Mouse (Mus musculus) kidney, embryonic 15.5 days (tissue): ENCODE measurements around the gene Pbp2. TPM values are rescaled to one million over a fixed set of nuclear protein-coding genes. Genes with fewer than 3 reads are reported as not detected.
A peak's percentile ranks its signal among the peaks of the same experiment; 100 is the strongest.

ENCODE experiments used
- ATAC-seq: fragments of 200-750 bp; cut with Nextera tagmentation; replicated peaks from 2 replicates; pipeline ENCODE4 v1.8.0; 2017; ENCODE audit warnings: moderate TSS enrichment; ENCODE audit not compliant: low FRiP score
- H3K27ac ChIP-seq: fragments of 300-500 bp; sonication (generic); 2 replicates; pipeline ENCODE4 v1.5.1; 2015; ENCODE audit warnings: mild to moderate bottlenecking, inconsistent platforms
- H3K27me3 ChIP-seq: fragments of 300-500 bp; sonication (generic); 2 replicates; pipeline ENCODE4 v1.6.1; 2015; ENCODE audit warnings: inconsistent platforms
- H3K36me3 ChIP-seq: fragments of 300-500 bp; sonication (generic); 2 replicates; pipeline ENCODE4 v1.6.1; 2015; ENCODE audit warnings: inconsistent platforms
- H3K4me1 ChIP-seq: fragments of 300-500 bp; sonication (generic); 2 replicates; pipeline ENCODE4 v1.6.1; 2015; ENCODE audit warnings: inconsistent platforms
- H3K4me2 ChIP-seq: fragments of 300-500 bp; sonication (generic); 2 replicates; pipeline ENCODE4 v1.6.1; 2015; ENCODE audit warnings: moderate library complexity, mild to moderate bottlenecking, inconsistent platforms
- H3K4me3 ChIP-seq: fragments of 300-500 bp; sonication (generic); replicated peaks from 2 replicates; pipeline ENCODE4 v1.5.1; 2015; ENCODE audit warnings: mild to moderate bottlenecking, inconsistent platforms
- H3K9ac ChIP-seq: fragments of 300-500 bp; sonication (generic); 2 replicates; pipeline ENCODE4 v1.6.1; 2015; ENCODE audit warnings: mild to moderate bottlenecking, inconsistent platforms
- H3K9me3 ChIP-seq: fragments of 300-500 bp; sonication (generic); replicated peaks from 2 replicates; pipeline ENCODE4 v1.6.1; 2016; ENCODE audit warnings: inconsistent platforms
- WGBS: fragments of 180-500 bp; shearing (Covaris S2); methylation state at CpG from one replicate; pipeline ENCODE4 v1.1.7; 2015; ENCODE audit warnings: mixed read lengths; 5-methylcytosine and 5-hydroxymethylcytosine counted together
- polyA plus RNA-seq: library from polyadenylated mRNA; unstranded; fragments of >200 nt; fragmentation: Nextera tagmentation; extraction: Ambion mirVana; gene quantifications from 2 replicates; pipeline ENCODE4 v1.2.1, GENCODE M21; 2015

The Pbp2 gene
- polyA plus RNA-seq, 1 experiment from 2014 or later: 0.16 TPM

GRCm38 (mm10) chr6:135296267-135296666 is 13.9 kb downstream of the Pbp2 start:
- Histone ChIP-seq H3K4me1 (peaks cover 12% of the 10 kb centered on the region), H3K9me3 (no peaks in the 10 kb centered on the region), H3K4me3 (no peak overlapping the region), H3K27me3 (no peaks in the 10 kb centered on the region), H3K36me3 (no peaks in the 10 kb centered on the region), H3K9ac (no peak overlapping the region), H3K4me2 (no peak overlapping the region), H3K27ac (no peak overlapping the region)
- WGBS: 62% methylated on average over 17 of the region's 17 CpGs
- 0 out of 2 replicates have a peak, but pooled peaks have one; percentile 29 for ATAC-seq

- Histone ChIP-seq H3K4me1 (peaks cover 12% of the 10 kb centered on the region), H3K36me3 (no peaks in the 10 kb centered on the region), H3K4me3 (no peak overlapping the region), H3K9ac (no peak overlapping the region), H3K4me2 (no peak overlapping the region), H3K9me3 (no peaks in the 10 kb centered on the region), H3K27me3 (no peaks in the 10 kb centered on the region), H3K27ac (0 out of 2 replicates have a peak overlapping the region, but pooled peaks have one; percentile 37)
- 73% methylated on average over 11 of the region's 11 CpGs for WGBS
- ATAC-seq: no peak
Measured at GRCm38 (mm10) chr6:135295082-135295861, 14.9 kb downstream of the Pbp2 start.

- H3K4me2 ChIP-seq: no peak overlapping the region
- no peak for ATAC-seq
- no peak overlapping the region for H3K9ac ChIP-seq
- 82% methylated on average over 6 of the region's 6 CpGs for WGBS
- H3K27me3 ChIP-seq: no peaks in the 10 kb centered on the region
- no peak overlapping the region for H3K27ac ChIP-seq
- H3K4me1 ChIP-seq: peaks cover 12% of the 10 kb centered on the region
- no peak overlapping the region for H3K4me3 ChIP-seq
- no peaks in the 10 kb centered on the region for H3K9me3 ChIP-seq
- no peaks in the 10 kb centered on the region for H3K36me3 ChIP-seq
Measured at GRCm38 (mm10) chr6:135294150-135294549, 16.1 kb downstream of the Pbp2 start.

GRCm38 (mm10) chr6:135292391-135292790 is 17.8 kb downstream of the Pbp2 start:
- H3K9me3 ChIP-seq: no peaks in the 10 kb centered on the region
- WGBS: 59% methylated on average over 4 of the region's 4 CpGs
- no peak for ATAC-seq
- H3K36me3 ChIP-seq: no peaks in the 10 kb centered on the region
- no peak overlapping the region for H3K4me3 ChIP-seq
- H3K4me1 ChIP-seq: peaks cover 12% of the 10 kb centered on the region
- H3K27ac ChIP-seq: no peak overlapping the region
- no peak overlapping the region for H3K4me2 ChIP-seq
- H3K27me3 ChIP-seq: no peaks in the 10 kb centered on the region
- H3K9ac ChIP-seq: no peak overlapping the region

GRCm38 (mm10) chr6:135279856-135280255 is 30.3 kb downstream of the Pbp2 start:
- 0 out of 2 replicates have a peak, but pooled peaks have one; percentile 25 for ATAC-seq
- no peak overlapping the region for H3K27ac ChIP-seq
- no peak overlapping the region for H3K9ac ChIP-seq
- H3K4me2 ChIP-seq: no peak overlapping the region
- H3K9me3 ChIP-seq: no peaks in the 10 kb centered on the region
- peaks cover 15% of the 10 kb centered on the region for H3K4me1 ChIP-seq
- H3K36me3 ChIP-seq: no peaks in the 10 kb centered on the region
- H3K4me3 ChIP-seq: no peak overlapping the region
- no peaks in the 10 kb centered on the region for H3K27me3 ChIP-seq
- WGBS: 7% methylated on average over 10 of the region's 10 CpGs

- Histone ChIP-seq H3K27ac (no peak overlapping the region), H3K9ac (no peak overlapping the region), H3K27me3 (no peaks in the 10 kb centered on the region), H3K36me3 (no peaks in the 10 kb centered on the region), H3K4me3 (no peak overlapping the region), H3K9me3 (no peaks in the 10 kb centered on the region), H3K4me2 (no peak overlapping the region), H3K4me1 (peaks cover 15% of the 10 kb centered on the region)
- no peak for ATAC-seq
- WGBS: 38% methylated on average over 5 of the region's 5 CpGs
Measured at GRCm38 (mm10) chr6:135279286-135279685, 30.9 kb downstream of the Pbp2 start.

GRCm38 (mm10) chr6:135278302-135278701 is 31.9 kb downstream of the Pbp2 start:
- H3K27me3 ChIP-seq: no peaks in the 10 kb centered on the region
- ATAC-seq: no peak
- no peak overlapping the region for H3K4me2 ChIP-seq
- H3K9me3 ChIP-seq: no peaks in the 10 kb centered on the region
- no peak overlapping the region for H3K4me3 ChIP-seq
- H3K36me3 ChIP-seq: no peaks in the 10 kb centered on the region
- H3K4me1 ChIP-seq: peaks cover 15% of the 10 kb centered on the region
- 84% methylated on average over 6 of the region's 6 CpGs for WGBS
- no peak overlapping the region for H3K9ac ChIP-seq
- no peak overlapping the region for H3K27ac ChIP-seq

- no peaks in the 10 kb centered on the region for H3K27me3 ChIP-seq
- H3K36me3 ChIP-seq: no peaks in the 10 kb centered on the region
- no peak for ATAC-seq
- no peak overlapping the region for H3K4me2 ChIP-seq
- no peaks in the 10 kb centered on the region for H3K9me3 ChIP-seq
- H3K4me3 ChIP-seq: no peak overlapping the region
- no peak overlapping the region for H3K9ac ChIP-seq
- H3K27ac ChIP-seq: no peak overlapping the region
- H3K4me1 ChIP-seq: peaks cover 22% of the 10 kb centered on the region
- 60% methylated on average over 6 of the region's 6 CpGs for WGBS
Measured at GRCm38 (mm10) chr6:135276474-135277295, 33.5 kb downstream of the Pbp2 start.

GRCm38 (mm10) chr6:135275231-135275630 is 35.0 kb downstream of the Pbp2 start:
- no peak overlapping the region for H3K4me2 ChIP-seq
- 76% methylated on average over 4 of the region's 4 CpGs for WGBS

GRCm38 (mm10) chr6:135273066-135273465 is 37.1 kb downstream of the Pbp2 start:
- WGBS: 80% methylated on average over 6 of the region's 6 CpGs

More at GRCm38 (mm10) chr6:135275231-135275630, 35.0 kb downstream of the Pbp2 start:
- Histone ChIP-seq H3K27me3 (no peaks in the 10 kb centered on the region), H3K4me1 (peaks cover 19% of the 10 kb centered on the region), H3K9me3 (no peaks in the 10 kb centered on the region), H3K27ac (no peak overlapping the region), H3K36me3 (no peaks in the 10 kb centered on the region), H3K9ac (no peak overlapping the region), H3K4me3 (no peak overlapping the region)
- no peak for ATAC-seq

GRCm38 (mm10) chr6:135271761-135272160 is 38.4 kb downstream of the Pbp2 start:
- H3K27ac ChIP-seq: no peak overlapping the region
- H3K9ac ChIP-seq: no peak overlapping the region
- 76% methylated on average over 2 of the region's 2 CpGs for WGBS
- no peaks in the 10 kb centered on the region for H3K27me3 ChIP-seq
- ATAC-seq: no peak
- H3K9me3 ChIP-seq: no peaks in the 10 kb centered on the region
- H3K36me3 ChIP-seq: no peaks in the 10 kb centered on the region
- H3K4me3 ChIP-seq: no peak overlapping the region
- H3K4me1 ChIP-seq: peaks cover 12% of the 10 kb centered on the region
- no peak overlapping the region for H3K4me2 ChIP-seq

More at GRCm38 (mm10) chr6:135273066-135273465, 37.1 kb downstream of the Pbp2 start:
- no peak for ATAC-seq
- no peak overlapping the region for H3K9ac ChIP-seq
- no peaks in the 10 kb centered on the region for H3K27me3 ChIP-seq
- no peaks in the 10 kb centered on the region for H3K9me3 ChIP-seq
- H3K4me3 ChIP-seq: no peak overlapping the region
- H3K4me1 ChIP-seq: peaks cover 12% of the 10 kb centered on the region
- H3K36me3 ChIP-seq: no peaks in the 10 kb centered on the region
- no peak overlapping the region for H3K4me2 ChIP-seq
- H3K27ac ChIP-seq: no peak overlapping the region

- ATAC-seq: 0 out of 2 replicates have a peak, but pooled peaks have one; percentile 19
- Histone ChIP-seq H3K4me2 (no peak overlapping the region), H3K9me3 (no peaks in the 10 kb centered on the region), H3K27ac (no peak overlapping the region), H3K4me3 (no peak overlapping the region), H3K36me3 (no peaks in the 10 kb centered on the region), H3K27me3 (no peaks in the 10 kb centered on the region), H3K4me1 (peaks cover 12% of the 10 kb centered on the region), H3K9ac (no peak overlapping the region)
- WGBS: 38% methylated on average over 6 of the region's 6 CpGs
Measured at GRCm38 (mm10) chr6:135269626-135270025, 40.6 kb downstream of the Pbp2 start.
